Mouse (Mus musculus) G1E (cell line): ENCODE results near the gene Prkca. TPM values are rescaled to one million over a fixed set of nuclear protein-coding genes. Genes with fewer than 3 reads are reported as not detected.

Experiments
- ATAC-seq: 2 replicates; pipeline ENCODE4 v1.8.0; 2016; ENCODE audit warnings: mild to moderate bottlenecking; ENCODE audit not compliant: insufficient number of reproducible peaks, poor library complexity, low FRiP score, severe bottlenecking; ENCODE audit errors: extremely low read depth
- DNase-seq: peaks from one replicate; pipeline ENCODE4 v3.0.0; 2012; ENCODE audit warnings: low spot score
- H3K27me3 ChIP-seq: 2 replicates; pipeline ENCODE4 v1.6.1; 2012; ENCODE audit warnings: mild to moderate bottlenecking, low read length, inconsistent platforms; ENCODE audit not compliant: insufficient read depth
- H3K36me3 ChIP-seq: replicated peaks from 2 replicates; pipeline ENCODE3; 2012; ENCODE audit warnings: mild to moderate bottlenecking, inconsistent platforms
- H3K4me1 ChIP-seq: 2 replicates; pipeline ENCODE4 v1.6.1; 2012; ENCODE audit warnings: low read depth, low read length, inconsistent platforms, mixed read lengths; ENCODE audit not compliant: insufficient read depth
- H3K4me3 ChIP-seq: 2 replicates; pipeline ENCODE4 v1.5.1; 2012; ENCODE audit warnings: low read depth, mild to moderate bottlenecking, inconsistent platforms, low read length, moderate library complexity, mixed read lengths
- H3K9me3 ChIP-seq: replicated peaks from 2 replicates; pipeline ENCODE4 v1.6.1; 2012; ENCODE audit warnings: inconsistent platforms
- CTCF ChIP-seq: IDR thresholded peaks from 2 replicates; pipeline ENCODE4 v1.5.1; 2012; ENCODE audit warnings: low read depth, low read length, inconsistent platforms, mixed read lengths
- GATA1 ChIP-seq: IDR thresholded peaks from 2 replicates; pipeline ENCODE4 v1.6.1; 2012; ENCODE audit warnings: borderline replicate concordance, low read length, inconsistent platforms, mixed read lengths
- GATA2 ChIP-seq: IDR thresholded peaks from 2 replicates; pipeline ENCODE4 v1.6.1; 2012; ENCODE audit warnings: low read depth, low read length, inconsistent platforms, borderline replicate concordance
- POLR2AphosphoS5 ChIP-seq: IDR thresholded peaks from 2 replicates; pipeline ENCODE4 v1.6.1; 2012; ENCODE audit warnings: low read depth, low read length, inconsistent platforms; ENCODE audit not compliant: insufficient replicate concordance
- TAL1 ChIP-seq: conservative IDR thresholded peaks from 2 replicates; pipeline ENCODE4 v1.6.1; 2012; ENCODE audit warnings: low read depth, low read length, inconsistent platforms, mixed read lengths
- polyA plus RNA-seq: library from polyadenylated mRNA; stranded (reverse); fragments of >175 nt; gene quantifications from 2 replicates; pipeline ENCODE4 v1.2.3, GENCODE M21; 2012
- total RNA-seq, 2 experiments: library from RNA; stranded (forward) in 1 of 2; stranded (reverse) in 1 of 2; fragments of 200-1000 nt in 1 of 2; fragments of >200 nt in 1 of 2; fragmentation: Nextera tagmentation in 1 of 2; gene quantifications; 2 replicates each; pipeline ENCODE4 v1.2.3; 2014 to 2017

Prkca gene
- total and polyA plus RNA-seq, 3 experiments = 0.11 TPM; not detected in 2

GRCm38 (mm10) chr11:108070038-108070437 is 273.7 kb downstream of the Prkca start:
- no peak overlapping the region for H3K4me3 ChIP-seq

GRCm38 (mm10) chr11:108068430-108068829 is 275.3 kb downstream of the Prkca start:
- Histone ChIP-seq H3K4me1 (no peaks in the 10 kb centered on the region), H3K9me3 (peaks cover 22% of the 10 kb centered on the region), H3K4me3 (no peak overlapping the region), H3K36me3 (no peaks in the 10 kb centered on the region), H3K27me3 (no peaks in the 10 kb centered on the region)
- TF ChIP-seq GATA2 = no peak
- no peak for TF ChIP-seq CTCF
- no peak for TF ChIP-seq TAL1
- TF ChIP-seq POLR2AphosphoS5 = no peak
- no peak for TF ChIP-seq GATA1
- DNase-seq (no peak), ATAC-seq (no peak)

More at GRCm38 (mm10) chr11:108070038-108070437, 273.7 kb downstream of the Prkca start:
- H3K27me3 ChIP-seq = no peaks in the 10 kb centered on the region
- no peak for DNase-seq
- TF ChIP-seq TAL1 (no peak), GATA2 (no peak), CTCF (no peak), POLR2AphosphoS5 (no peak), GATA1 (no peak)
- H3K9me3 ChIP-seq = peaks cover 24% of the 10 kb centered on the region
- no peak for ATAC-seq
- H3K4me1 ChIP-seq = no peaks in the 10 kb centered on the region
- no peaks in the 10 kb centered on the region for H3K36me3 ChIP-seq

- no peak overlapping the region for H3K4me3 ChIP-seq
- ATAC-seq (no peak), DNase-seq (no peak)
- H3K4me1 ChIP-seq = no peaks in the 10 kb centered on the region
- no peaks in the 10 kb centered on the region for H3K27me3 ChIP-seq
- no peaks in the 10 kb centered on the region for H3K36me3 ChIP-seq
- H3K9me3 ChIP-seq = peaks cover 22% of the 10 kb centered on the region
- TF ChIP-seq POLR2AphosphoS5 (no peak), CTCF (no peak), GATA2 (no peak), TAL1 (no peak), GATA1 (no peak)
Observed at GRCm38 (mm10) chr11:108067161-108067560, 276.6 kb downstream of the Prkca start.

- ATAC-seq (no peak), DNase-seq (no peak)
- Histone ChIP-seq H3K27me3 (no peaks in the 10 kb centered on the region), H3K9me3 (peaks cover 23% of the 10 kb centered on the region), H3K4me3 (no peak overlapping the region), H3K4me1 (no peaks in the 10 kb centered on the region), H3K36me3 (no peaks in the 10 kb centered on the region)
- TF ChIP-seq POLR2AphosphoS5 (no peak), GATA2 (no peak), TAL1 (no peak), GATA1 (no peak), CTCF (no peak)
Observed at GRCm38 (mm10) chr11:108064401-108064800, 279.3 kb downstream of the Prkca start.

GRCm38 (mm10) chr11:108063096-108063495 is 280.6 kb downstream of the Prkca start:
- Histone ChIP-seq H3K4me3 (no peak overlapping the region), H3K27me3 (no peaks in the 10 kb centered on the region), H3K9me3 (peaks cover 23% of the 10 kb centered on the region), H3K4me1 (no peaks in the 10 kb centered on the region), H3K36me3 (no peaks in the 10 kb centered on the region)
- ATAC-seq = no peak
- DNase-seq = no peak
- no peak for TF ChIP-seq GATA2
- no peak for TF ChIP-seq TAL1
- TF ChIP-seq POLR2AphosphoS5 = no peak
- no peak for TF ChIP-seq CTCF
- TF ChIP-seq GATA1 = no peak

- no peak overlapping the region for H3K4me3 ChIP-seq
Observed at GRCm38 (mm10) chr11:108061571-108062479, 281.9 kb downstream of the Prkca start.

More at GRCm38 (mm10) chr11:108061571-108062479, 281.9 kb downstream of the Prkca start:
- Histone ChIP-seq H3K9me3 (peaks cover 18% of the 10 kb centered on the region), H3K36me3 (no peaks in the 10 kb centered on the region), H3K4me1 (no peaks in the 10 kb centered on the region), H3K27me3 (no peaks in the 10 kb centered on the region)
- TF ChIP-seq GATA2 = no peak
- TF ChIP-seq CTCF = no peak
- no peak for TF ChIP-seq TAL1
- no peak for TF ChIP-seq POLR2AphosphoS5
- no peak for TF ChIP-seq GATA1
- ATAC-seq = no peak
- no peak for DNase-seq
